Mouse (Mus musculus) cortical plate, adult 2 months (tissue): Measurements from ENCODE around the gene Nceh1.

Experiments used
- CTCF ChIP-seq: fragments of 200-500 bp; IDR thresholded peaks from 2 replicates; pipeline ENCODE4 v1.5.1; 2011; ENCODE audit warnings: mild to moderate bottlenecking, control low read depth, low read length; ENCODE audit not compliant: insufficient read depth; ENCODE audit errors: extremely low read depth
- POLR2A ChIP-seq: fragments of 200-500 bp; IDR thresholded peaks from 2 replicates; pipeline ENCODE4 v1.6.1; 2011; ENCODE audit warnings: mild to moderate bottlenecking, low read length, control low read depth; ENCODE audit not compliant: insufficient read depth; ENCODE audit errors: extremely low read depth

- TF ChIP-seq CTCF, result no peak
- no peak for TF ChIP-seq POLR2A
Observed at GRCm38 (mm10) chr3:27165481-27166065, 17.2 kb upstream of the Nceh1 start.
